Mouse (Mus musculus): ENCODE data around the gene AC131692.1. TPM values are rescaled to one million over a fixed set of nuclear protein-coding genes. Genes with fewer than 3 reads are reported as not detected.

The AC131692.1 gene
- total RNA-seq (2022) = not detected

DNA sequence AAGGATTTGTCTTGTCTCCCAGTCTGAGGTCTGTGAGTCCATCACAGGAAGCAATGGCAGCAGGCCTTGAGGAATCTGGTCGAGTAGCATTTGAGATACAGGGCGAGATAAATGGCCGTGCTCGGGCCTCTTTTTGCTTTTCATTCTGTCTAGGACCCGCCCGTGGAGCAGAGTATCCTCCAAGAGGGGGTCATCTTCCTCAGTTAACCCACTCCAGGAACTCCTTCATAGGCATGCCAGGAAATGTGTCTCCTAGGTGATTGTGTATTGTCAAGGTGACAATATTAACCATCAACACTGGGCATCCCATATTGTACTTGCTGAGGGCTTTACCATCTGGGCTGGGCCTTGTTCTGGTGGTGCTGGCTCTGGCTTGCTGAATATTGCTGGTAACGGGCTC is at the start of gene AC131692.1:
Gene AC131692.1, plus strand, starts transcription at position 301 of the 400 bp plus-strand sequence.
- DNase-seq (ENCODE audit: low spot score in 2 of 2) = no peak

DNA sequence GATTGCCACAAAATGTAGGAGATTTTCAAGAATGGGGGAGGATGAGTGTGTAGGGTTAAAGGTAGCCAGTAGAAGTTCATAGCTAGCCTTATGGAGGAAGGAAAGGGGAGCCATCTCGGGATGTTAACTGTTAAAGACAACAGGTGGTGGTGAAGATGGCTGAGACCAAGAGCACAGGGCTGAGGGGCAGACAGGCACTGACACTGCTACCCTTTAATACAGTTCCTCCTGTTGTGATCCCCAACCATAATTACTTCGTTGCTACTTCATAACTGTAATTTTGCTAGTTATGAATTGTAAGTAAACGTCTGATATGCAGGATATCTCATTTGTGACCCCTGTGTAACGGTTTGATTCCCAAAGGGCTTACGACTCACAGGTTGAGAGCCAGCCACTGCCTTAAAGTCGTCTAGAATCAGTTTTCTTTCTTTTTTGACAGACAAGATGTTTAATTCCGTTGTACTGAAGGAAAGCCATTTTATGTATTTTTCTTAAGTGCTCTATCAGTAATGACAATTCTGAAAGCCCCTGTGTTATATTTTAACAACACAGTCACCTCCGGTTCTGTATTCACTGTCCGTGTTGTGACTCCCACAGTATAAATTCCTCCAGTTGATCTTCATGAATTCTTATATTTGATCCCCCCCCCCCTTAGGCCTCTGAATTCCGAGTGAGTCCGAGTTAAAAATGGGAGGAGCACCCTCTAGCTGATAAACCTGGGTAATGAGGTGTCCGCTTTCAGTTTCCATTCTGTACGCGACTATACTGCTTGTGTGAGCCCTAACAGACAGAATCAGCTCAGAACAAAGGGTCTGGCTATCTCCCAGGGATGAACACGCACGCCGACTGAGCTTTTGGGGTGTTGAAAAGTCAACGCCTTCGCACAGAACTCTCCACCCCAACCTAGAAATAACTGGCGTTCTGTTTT is 48.6 kb upstream of the AC131692.1 start:
- DNase-seq (ENCODE audit: low spot score in 2 of 2) = no peak

DNA sequence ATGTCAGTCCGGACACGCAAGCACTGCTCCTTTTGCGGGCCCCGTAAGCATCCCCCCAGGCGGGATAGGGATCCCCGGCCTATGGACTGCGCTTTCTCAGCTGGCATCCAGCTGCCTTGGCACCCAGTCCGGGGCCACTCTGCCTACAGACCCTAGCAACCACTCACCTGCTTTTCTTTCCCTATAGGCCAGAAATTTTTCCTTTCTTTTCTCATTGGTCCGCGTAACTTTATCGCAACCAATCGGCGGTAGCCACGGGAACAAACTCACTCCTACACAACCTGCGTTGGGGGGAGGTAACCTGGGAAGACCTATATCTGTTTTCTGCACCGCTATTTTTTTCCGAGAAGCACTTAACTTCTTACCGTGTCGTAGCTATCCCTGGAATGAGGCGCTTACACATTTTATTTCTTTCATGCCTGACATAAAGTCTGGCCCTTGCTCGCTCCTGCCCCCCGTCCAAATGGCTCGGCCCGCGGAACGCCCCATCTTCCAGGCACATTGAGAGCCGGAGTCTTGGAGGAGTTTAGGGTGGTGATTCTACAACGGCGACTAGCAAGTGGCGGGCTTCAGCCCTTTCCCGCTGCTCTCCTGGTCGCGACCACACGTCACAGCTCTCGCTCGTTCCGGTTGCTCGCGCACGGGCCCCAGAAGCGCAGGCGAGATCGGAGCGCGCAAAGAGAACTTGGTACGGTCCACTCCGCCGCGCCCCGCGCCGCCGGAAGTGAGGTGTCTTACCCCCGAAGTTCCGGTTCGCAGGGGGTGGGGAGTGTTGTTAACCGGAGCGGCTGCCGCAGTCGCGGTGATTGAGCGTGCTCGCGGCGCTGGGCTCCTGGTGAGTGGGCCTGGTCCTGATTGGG is 47.7 kb upstream of the AC131692.1 start, which contains the start of gene Syvn1:
Gene Syvn1, plus strand, starts transcription at position 283 of the 860 bp plus-strand sequence.
- peak; percentile 82 for DNase-seq (ENCODE audit: low spot score in 2 of 2)

DNA sequence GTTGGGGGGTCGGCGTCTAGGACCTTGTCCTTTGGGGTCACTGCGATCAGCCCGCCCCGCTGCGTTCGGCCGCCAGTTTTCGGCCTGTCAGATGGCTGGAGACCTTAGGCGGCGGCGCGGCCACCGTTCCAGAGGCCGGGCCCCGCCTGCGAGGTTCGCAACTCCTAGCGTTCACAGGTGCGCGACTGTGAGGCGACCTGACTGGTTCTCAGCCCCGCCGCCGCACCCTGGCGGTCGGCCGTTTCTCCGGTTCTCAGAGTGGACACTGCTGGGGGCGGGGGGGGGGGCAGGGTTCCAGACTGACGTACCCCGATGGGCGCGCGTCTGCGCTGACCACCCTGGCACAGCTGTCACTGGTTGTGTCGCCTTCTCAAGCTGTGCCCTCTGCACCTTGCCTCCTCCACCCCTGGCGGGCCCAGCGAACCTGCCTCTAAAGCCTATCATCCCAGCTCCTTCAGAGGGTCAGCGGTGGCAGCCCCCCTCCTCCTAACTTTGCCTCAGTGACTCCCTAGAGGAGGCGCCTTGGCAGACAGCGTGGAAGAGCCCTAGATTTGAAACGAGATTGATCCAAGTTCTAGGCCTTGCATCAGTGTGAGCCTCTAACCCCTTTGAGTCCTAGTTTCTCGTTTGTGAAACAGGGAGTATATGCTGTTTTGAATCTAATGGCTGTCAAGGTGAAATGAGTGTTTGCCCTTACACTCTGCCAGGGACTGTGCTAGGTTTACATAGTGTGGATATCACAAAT is 46.9 kb upstream of the AC131692.1 start:
- DNase-seq (ENCODE audit: low spot score in 2 of 2) = no peak

DNA sequence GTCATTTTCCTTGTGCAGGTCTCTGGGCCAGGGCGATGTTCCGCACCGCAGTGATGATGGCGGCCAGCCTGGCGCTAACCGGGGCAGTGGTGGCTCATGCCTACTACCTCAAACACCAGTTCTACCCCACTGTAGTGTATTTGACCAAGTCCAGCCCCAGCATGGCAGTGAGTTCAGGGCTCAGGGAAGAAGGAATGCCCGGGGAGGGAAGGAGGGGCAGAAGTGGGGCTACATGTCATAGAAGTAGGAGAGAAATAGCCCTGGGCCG is 46.4 kb upstream of the AC131692.1 start:
- DNase-seq (ENCODE audit: low spot score in 2 of 2) = no peak

DNA sequence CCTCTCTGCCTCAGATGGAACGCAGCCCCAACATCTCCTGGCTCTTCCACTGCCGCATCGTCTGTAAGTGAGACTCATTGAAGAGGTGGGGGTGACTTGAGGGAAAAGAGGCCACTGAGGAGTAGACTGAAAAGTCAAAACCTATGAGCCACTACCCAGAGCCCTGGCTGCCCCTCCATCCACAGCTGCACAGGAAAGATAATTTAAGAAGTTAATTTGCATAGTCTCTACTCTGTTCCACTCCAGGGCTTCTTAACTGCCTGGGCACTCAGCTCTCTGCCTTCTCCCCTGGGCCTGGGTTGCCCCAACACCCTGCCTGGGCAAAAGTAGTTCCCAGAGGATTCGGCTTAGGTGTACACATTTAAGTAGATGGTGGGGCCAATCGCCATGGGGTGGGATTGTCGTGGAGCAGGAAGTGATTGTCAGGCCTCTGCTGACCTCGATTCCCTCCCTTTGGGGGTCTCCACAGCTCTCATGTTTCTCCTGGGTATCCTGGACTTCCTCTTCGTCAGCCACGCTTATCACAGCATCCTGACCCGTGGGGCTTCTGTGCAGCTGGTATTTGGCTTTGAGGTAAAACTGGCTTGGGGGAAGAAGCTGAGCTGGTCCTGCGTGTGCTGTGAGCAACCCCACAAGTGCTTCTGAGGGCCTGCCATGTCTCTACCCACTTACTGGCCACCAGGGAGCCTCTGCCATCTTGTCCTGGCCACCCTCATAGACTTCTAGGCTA is 45.4 kb upstream of the AC131692.1 start:
- DNase-seq (ENCODE audit: low spot score in 2 of 2) = no peak

DNA sequence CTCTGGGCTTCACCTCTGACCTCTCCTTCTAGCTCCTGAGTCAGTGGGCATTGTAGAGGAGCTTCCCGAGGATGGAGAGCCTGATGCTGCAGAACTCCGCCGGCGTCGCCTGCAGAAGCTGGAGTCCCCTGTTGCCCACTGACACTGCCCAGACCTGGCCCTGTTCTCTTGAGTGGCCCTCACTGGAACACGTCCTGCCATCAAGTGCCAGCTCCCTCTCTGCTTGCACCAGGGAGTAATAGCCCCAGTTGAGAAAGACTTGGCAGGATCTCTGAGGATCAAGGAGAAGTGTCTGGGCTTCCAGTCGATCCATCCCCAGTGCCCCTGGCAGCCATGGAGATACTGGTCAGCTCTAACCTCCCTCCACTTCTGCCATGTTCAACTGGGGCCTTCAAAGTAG is 41.7 kb upstream of the AC131692.1 start:
- no peak for DNase-seq (ENCODE audit: low spot score in 2 of 2)

DNA sequence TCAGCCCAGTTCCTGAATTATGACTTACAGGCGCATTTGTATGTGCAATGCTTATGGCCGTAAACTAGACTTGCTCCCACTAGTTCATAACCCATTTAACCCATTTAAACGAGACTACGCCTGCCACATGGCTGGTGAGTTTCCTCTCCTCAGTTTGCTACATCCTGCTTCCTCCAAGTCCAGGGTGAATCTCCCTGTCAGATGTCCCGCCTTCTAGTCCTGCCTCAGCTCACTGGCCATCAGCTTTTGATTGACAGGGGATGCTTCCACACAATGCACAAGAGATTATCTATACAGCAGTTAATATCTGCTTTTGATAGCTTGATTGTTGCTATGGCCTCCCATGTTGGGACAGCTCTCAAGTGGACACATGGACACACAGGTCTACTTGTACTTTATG is 39.9 kb upstream of the AC131692.1 start:
- DNase-seq (ENCODE audit: low spot score in 2 of 2) = no peak

DNA sequence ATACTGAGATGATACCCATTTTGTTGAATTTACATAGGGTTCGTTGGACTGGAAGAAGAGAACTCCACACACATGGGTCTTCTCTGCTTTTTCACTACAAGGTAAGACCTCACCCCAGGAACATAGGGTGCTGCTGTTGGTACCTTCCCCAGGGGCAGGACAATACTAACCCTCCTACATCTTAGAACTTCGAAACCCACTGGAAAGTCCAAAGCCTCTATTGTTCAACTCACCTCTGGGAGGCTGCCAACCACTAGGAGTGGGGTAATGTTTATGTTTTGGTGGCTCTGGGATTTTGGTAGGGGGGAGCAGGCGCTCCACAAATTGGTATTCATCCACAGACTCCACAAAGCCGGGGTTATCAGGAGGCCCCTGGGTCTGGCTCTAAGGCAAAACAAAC is 37.5 kb upstream of the AC131692.1 start:
- DNase-seq (ENCODE audit: low spot score in 2 of 2) = no peak

DNA sequence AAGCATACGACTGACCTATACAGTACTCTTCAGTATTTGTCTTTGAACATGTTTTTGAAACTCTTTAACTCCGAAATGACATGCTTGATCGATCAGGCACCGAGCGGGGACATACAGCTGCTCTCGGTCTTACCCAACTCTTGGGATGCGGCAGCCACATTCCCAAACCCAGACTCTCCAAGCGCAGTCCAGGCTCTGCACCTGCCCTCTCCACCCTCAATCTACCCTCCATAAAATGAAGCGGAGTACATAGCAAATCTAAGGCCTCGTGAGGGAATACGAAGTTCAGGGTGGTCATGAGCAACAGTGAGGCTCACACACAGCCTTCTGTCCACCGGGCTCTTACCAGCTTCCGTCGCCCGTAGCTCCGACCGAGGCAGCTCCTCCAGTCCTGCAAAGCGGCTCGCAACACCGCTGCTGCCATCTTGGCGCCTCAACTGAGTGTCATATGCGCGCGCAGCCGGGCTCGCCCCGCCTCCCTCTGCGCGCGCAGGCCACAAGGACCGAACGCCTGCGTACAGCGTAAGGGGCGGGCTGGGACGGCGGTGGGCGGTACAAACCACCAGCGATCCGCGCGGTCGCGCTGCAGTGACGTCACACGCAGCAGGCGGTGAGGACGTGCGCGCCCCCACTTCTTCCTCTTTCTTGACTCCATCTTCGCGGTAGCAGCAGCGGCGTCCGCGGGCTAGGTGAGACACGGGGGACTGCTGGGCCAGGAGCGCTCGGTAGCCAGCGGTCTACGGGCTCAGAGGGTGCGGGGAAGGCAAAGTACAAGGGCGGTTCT is 36.7 kb upstream of the AC131692.1 start, which contains the start of the genes Mrpl49 and Fau:
Gene Mrpl49, minus strand, starts transcription at position 473 of the 784 bp plus-strand sequence.
Gene Fau, plus strand, starts transcription at position 532 of the 784 bp plus-strand sequence.
- DNase-seq (ENCODE audit: low spot score in 2 of 2) = peak; percentile 96 to 97

DNA sequence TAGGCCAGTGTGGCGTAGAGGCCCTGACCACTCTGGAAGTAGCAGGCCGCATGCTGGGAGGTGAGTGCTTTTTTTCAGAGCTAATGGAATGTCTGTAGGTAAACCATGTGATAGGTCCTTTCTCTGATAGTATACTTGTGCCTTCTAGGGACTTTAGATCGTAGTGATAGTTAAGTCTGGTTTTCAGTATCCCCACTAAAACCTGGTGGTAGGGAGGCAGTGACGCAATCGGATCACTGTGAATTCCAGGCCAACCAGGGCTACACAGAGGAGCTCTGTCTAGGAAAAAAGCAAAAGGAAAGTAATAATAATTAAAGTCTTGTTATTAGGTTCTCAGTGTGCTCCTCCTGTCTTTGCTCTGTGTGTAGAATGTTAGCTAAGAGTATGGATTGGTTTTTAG is 35.7 kb upstream of the AC131692.1 start:
- DNase-seq (ENCODE audit: low spot score in 2 of 2) = no peak

DNA sequence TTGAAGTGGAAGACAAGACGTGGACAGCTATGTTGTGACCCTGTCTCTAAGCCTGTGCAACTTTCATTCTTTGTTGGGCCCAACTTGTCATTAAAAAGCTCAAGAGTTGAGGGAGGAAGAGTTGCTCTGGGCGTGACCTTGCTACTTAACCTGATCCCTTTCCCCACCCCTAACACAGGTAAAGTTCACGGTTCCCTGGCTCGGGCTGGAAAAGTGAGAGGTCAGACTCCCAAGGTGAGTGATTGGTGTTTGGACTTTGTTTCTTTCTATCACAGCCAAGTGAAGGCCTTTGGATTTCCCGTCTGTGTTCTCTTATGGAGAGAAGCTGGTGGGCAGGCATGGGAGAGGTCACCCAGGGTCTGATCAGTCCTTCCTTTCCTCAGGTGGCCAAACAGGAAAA is 35.3 kb upstream of the AC131692.1 start:
- DNase-seq (ENCODE audit: low spot score in 2 of 2) = no peak

DNA sequence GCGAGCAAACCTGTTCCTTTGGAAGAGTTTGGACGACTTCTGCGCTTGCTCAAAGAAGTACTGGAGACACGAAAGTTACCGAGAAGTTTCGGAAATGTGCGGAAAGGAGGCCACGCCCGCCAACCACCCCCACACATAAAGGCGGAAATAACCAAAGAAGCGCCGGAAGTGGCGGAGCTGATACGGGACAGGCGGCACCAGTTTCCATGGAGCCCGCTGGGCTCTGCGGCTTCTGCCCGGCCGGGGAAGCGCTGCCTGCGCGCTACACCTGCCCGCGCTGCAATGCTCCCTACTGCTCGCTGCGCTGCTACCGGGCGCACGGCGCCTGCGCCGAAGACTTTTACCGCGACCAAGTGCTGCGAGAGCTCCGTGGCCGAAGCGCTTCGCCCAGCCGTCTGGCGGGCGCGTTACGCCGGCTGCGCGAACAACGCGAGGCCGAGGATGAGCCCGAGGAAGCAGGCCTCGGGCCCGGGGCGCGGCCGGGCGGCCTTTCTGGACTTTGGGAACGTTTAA is 33.1 kb upstream of the AC131692.1 start, which contains the start of gene Znhit2:
Gene Znhit2, plus strand, starts transcription at position 172 of the 513 bp plus-strand sequence.
- DNase-seq (ENCODE audit: low spot score in 2 of 2) = peak; percentile 93

DNA sequence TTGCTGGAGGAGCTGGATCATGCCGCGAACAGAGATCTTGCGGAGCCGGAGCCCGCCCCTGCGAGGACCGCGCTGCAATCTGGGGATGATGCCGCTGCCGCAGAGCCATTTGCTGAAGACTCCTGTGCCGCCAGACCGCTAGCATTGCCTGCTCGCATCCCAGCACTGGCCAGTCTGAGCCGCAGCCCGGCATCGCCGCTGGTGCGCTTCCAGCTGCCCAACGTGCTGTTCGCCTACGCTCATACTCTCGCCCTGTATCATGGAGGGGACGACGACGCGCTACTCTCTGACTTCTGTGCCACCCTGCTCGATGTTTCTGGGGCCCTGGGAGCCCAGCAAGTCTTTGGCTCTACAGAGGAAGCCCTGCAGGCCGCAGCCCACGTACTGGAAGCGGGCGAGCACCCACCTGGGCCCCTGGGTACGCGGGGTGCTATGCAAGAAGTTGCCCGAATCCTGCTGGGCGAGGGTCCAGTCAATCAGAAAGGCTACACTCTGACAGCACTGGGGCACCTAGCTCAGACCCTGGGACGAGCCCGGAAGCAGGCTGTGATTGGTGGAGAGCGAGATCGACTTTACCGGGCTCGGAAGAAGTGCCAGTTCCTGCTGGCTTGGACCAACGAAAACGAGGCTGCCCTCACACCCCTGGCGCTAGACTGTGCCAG is 32.4 kb upstream of the AC131692.1 start:
- no peak for DNase-seq (ENCODE audit: low spot score in 2 of 2)

DNA sequence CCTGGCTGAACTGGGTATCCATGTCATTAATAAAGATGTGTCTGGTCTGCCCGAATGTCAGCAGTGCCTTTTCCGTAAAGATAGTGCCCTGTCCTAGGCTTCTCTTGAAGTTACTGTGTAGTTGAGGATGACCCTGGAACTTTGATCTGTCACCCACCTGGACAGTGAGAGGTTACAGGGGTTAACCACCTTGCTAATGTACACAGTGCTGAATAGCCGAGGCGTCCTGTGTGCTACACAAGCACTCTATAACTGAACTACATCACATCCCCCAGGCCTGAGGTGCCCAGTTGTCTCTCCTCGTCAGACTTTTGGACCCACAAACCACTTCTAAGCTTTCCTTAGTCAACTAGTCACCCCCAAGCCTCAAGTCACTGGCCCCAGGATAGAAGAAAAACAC is 31.8 kb upstream of the AC131692.1 start:
- DNase-seq (ENCODE audit: low spot score in 2 of 2) = no peak

DNA sequence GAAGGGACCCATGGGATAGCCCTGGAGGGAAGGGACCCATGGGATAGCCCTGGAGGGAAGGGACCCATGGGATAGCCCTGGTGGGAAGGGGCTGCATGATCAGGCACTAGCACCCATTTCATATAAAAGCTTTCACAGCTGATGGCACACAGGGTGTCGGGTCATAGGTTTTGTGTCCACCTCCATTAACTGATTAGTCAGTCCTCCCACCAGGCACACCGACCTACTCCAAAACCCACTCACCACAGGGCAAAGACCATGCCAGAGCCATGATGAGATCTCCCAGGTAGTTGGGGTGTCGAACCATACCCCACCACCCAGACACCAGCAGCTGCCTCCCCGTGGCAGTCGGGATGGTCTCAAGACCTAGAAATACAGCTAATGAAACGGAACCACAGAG is 31.1 kb upstream of the AC131692.1 start:
- no peak for DNase-seq (ENCODE audit: low spot score in 2 of 2)

DNA sequence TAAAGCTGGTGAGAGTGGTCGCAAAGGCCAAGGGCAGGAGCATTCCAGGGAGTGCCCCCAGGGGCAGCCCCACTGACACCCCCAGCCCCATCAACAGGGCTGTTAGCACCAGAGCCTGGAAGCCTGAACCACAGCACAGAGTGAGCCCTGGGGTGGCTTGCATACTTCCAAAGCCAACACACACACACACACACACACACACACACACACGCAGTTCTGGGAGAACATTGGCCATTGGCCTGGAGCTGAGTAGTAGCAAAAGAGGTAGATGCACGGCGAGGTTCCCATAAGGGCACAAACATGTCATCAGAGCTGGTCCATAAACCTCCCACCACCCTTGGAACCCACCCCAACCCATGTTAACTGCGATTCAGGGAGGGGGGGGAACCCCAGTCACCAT is 27.6 kb upstream of the AC131692.1 start:
- DNase-seq (ENCODE audit: low spot score in 2 of 2) = no peak

DNA sequence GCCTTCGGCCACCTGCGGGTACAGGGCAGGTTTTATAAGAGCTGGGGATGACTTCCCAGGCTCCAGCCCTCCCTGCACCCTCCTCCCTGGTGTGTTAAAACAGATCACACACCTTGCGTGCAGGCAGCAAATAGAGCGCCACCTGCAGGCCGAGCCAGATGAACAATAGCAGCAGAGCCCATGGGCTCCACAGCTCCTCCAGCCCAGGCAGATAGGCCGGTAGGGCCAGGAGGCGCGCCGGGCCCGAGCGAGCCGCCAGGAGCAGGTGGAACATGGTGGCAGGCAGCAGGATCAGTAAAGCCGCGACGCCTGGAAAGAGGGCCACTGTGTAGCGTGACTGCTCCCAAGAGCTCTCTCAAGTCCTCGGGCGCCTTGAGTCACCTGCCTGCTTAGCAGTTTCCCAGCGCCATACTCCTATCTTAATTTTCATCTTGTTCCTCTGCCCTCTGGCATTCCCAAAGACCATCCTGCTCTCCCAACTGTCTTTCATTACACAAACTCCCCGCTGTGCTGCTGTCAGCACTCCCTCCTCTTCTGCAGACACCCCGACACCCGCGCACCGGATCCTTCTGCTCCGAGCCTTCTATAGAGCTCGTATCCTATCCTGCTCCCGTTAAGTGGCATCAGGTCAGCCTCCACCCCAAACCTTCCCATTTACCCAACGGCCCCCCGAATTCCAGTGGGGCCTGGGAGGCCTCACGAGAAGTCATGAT is 27.1 kb upstream of the AC131692.1 start:
- peak; percentile 63 to 71 for DNase-seq (ENCODE audit: low spot score in 2 of 2)

All from gastrocnemius, adult 8-10 months (tissue).